Mouse (Mus musculus): ENCODE data around the gene Lrp6.

DNA sequence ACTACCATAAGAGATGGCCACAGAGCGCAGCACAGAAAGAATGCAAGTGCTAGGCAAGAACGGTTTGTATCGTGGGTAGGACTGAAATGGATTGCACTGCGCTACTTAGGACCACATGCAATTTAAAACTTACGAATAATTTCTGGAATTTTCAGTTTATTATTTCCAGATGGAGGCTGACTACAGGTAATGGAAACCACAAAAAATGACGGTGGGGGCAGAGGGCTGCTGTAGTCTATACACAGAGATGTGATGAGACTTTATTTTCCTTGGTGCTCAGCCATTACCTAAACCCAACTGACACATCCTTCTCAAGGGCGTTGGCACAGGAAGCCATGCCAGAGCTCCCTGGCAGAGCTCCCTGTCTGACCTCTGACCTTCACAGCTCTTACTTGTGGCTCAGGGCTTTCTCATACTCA lies 93.6 kb downstream of the Lrp6 start:
- TF ChIP-seq CTCF (IDR thresholded peaks at IDR 0.05; ENCODE audit: low read depth) (no peak), EP300 (IDR thresholded peaks at IDR 0.05; ENCODE audit: low read depth) (no peak)
